Mouse (Mus musculus) hindbrain, embryonic 14.5 days (tissue): ENCODE results near the gene Trp53i11. TPM values are rescaled to one million over a fixed set of nuclear protein-coding genes. Genes with fewer than 3 reads are reported as not detected.
A peak's percentile ranks its signal among the peaks of the same experiment; 100 is the strongest.

Experiments
- ATAC-seq: fragments of 200-750 bp; cut with Nextera tagmentation; 2 replicates; pipeline ENCODE4 v1.8.0; 2017; ENCODE audit warnings: moderate number of reproducible peaks, mild to moderate bottlenecking, moderate TSS enrichment, moderate library complexity; ENCODE audit not compliant: low FRiP score
- DNase-seq: peaks from one replicate; pipeline ENCODE4 v3.0.0-alpha.2; 2015; ENCODE audit warnings: low spot score
- H3K27ac ChIP-seq: fragments of 300-500 bp; sonication (generic); 2 replicates; pipeline ENCODE4 v1.5.1; 2014; ENCODE audit warnings: mild to moderate bottlenecking, moderate library complexity
- H3K27me3 ChIP-seq: fragments of 300-500 bp; sonication (generic); 2 replicates; pipeline ENCODE4 v1.6.1; 2014; ENCODE audit warnings: mild to moderate bottlenecking, low read length, mixed read lengths; ENCODE audit not compliant: control insufficient read depth, insufficient read depth
- H3K36me3 ChIP-seq: fragments of 300-500 bp; sonication (generic); replicated peaks from 2 replicates; pipeline ENCODE4 v1.6.1; 2014; ENCODE audit not compliant: control insufficient read depth, insufficient read depth
- H3K4me1 ChIP-seq: fragments of 300-500 bp; sonication (generic); replicated peaks from 2 replicates; pipeline ENCODE4 v1.6.1; 2014; ENCODE audit warnings: antibody characterized with exemption, low read length, mixed read lengths; ENCODE audit not compliant: control insufficient read depth, insufficient read depth
- H3K4me2 ChIP-seq: fragments of 300-500 bp; sonication (generic); replicated peaks from 2 replicates; pipeline ENCODE4 v1.6.1; 2014; ENCODE audit warnings: mild to moderate bottlenecking, moderate library complexity
- H3K4me3 ChIP-seq: fragments of 300-500 bp; sonication (generic); replicated peaks from 2 replicates; pipeline ENCODE4 v1.5.1; 2014; ENCODE audit warnings: mild to moderate bottlenecking, low read length
- H3K9ac ChIP-seq: fragments of 300-500 bp; sonication (generic); 2 replicates; pipeline ENCODE4 v1.6.1; 2014
- H3K9me3 ChIP-seq: fragments of 300-500 bp; sonication (generic); 2 replicates; pipeline ENCODE4 v1.6.1; 2016; ENCODE audit warnings: low read length; ENCODE audit not compliant: control insufficient read depth
- WGBS: fragments of 180-500 bp; shearing (Covaris S2); extraction: QIAGEN DNeasy Blood & Tissue Kit; methylation state at CpG from one replicate; pipeline ENCODE4 v1.1.7; 2014; 5-methylcytosine and 5-hydroxymethylcytosine counted together
- polyA plus RNA-seq: library from polyadenylated mRNA; unstranded; fragments of >200 nt; fragmentation: Nextera tagmentation; extraction: Ambion mirVana; gene quantifications from 2 replicates; pipeline ENCODE4 v1.2.1, GENCODE M21; 2014

The Trp53i11 gene
- polyA plus RNA-seq, 1 experiment from 2014 or later = 99.4 TPM

DNA sequence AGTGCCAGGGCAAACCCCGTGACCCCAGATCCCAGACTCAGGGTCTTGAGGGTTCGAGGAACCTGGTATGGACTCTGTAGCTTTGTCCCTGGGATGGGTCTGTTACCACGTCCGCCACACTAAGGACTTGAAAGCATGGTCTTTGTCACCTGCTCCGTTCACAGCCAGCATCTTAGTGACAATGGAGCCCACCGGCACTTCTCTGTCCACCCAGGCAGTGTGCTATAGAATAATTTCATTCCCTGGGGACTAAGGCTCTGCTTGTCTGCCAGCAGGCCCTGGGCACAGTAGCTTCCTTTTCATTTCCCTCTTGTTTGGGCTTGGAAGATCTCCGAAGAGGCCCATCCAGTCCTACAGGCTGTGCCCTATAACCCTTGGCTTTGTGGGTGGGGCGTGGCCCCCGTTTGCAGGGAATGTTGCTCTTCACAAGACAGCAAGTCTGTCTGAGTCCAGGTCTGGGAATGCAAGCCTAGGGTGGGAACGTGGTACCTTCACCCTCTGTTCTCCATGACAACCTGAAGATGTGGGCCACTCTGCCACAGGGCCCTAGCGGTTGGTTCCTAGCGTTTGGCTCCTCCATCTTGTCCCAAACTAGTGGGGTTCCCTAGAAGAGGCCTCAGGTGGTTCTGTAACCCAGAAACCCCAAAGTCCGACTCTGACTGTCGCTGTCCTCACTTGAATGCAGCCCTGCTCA is 4.3 kb downstream of the Trp53i11 start:
- H3K4me1 ChIP-seq = peaks cover 60% of the 10 kb centered on the region
- 39% methylated on average over 14 of the region's 14 CpGs for WGBS
- H3K9me3 ChIP-seq = no peaks in the 10 kb centered on the region
- no peak for DNase-seq
- H3K4me3 ChIP-seq = peak overlapping the region; percentile 9; the same call in 1 of the 2 replicates
- H3K27ac ChIP-seq = peak overlapping the region; percentile 66
- ATAC-seq = no peak
- no peaks in the 10 kb centered on the region for H3K36me3 ChIP-seq
- peak overlapping the region; percentile 61 for H3K9ac ChIP-seq
- H3K27me3 ChIP-seq = no peaks in the 10 kb centered on the region
- H3K4me2 ChIP-seq = peak overlapping the region; percentile 85

DNA sequence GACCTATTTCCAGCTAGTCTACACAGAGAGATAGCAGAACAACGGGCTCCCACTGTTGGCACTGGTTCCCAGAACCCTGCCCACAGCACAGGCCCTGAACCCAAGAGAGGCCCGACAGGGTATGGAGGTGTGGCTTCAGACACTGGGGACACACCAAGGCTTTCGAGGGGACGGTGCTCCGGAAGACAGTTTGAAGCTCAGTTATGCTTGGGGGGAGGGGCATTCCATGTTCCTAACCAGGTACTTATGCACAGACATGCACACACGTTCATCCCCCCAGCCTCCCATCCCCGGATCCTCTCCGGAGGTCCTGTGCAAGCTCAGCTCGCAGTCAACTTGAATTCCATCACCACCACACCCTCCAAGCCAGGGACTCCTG is 4.8 kb downstream of the Trp53i11 start:
- Histone ChIP-seq H3K4me2 (peak overlapping the region; percentile 85), H3K9me3 (no peaks in the 10 kb centered on the region), H3K27ac (peak overlapping the region; percentile 66), H3K27me3 (no peaks in the 10 kb centered on the region), H3K9ac (peak overlapping the region; percentile 35; the same call in 1 of the 2 replicates), H3K36me3 (no peaks in the 10 kb centered on the region), H3K4me1 (peaks cover 60% of the 10 kb centered on the region), H3K4me3 (no peak overlapping the region)
- DNase-seq (no peak), ATAC-seq (no peak)
- WGBS = 30% methylated on average over 9 of the region's 9 CpGs

DNA sequence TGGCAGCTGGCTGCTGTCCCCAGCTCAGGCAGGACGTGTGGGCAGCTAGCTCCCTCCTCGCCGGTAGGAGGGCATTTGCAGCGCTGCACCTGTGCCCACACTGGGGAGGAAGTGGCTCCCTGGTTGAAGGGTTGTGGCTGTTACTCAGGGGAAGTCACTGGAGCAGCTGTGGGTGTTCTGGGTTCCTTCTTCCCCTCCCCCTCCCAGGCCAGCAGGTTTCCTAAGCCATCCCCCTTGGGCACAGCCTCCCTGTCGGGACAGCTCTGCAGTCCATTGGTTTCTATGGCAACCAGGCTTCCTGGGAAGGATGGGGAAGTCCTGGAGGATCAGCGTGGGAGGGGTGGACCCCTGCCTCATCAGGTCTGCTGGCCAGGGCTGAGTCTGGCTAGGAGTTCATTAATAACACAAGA is 5.3 kb downstream of the Trp53i11 start:
- Histone ChIP-seq H3K36me3 (peaks cover 5% of the 10 kb centered on the region), H3K9ac (peak overlapping the region; percentile 35; the same call in 1 of the 2 replicates), H3K9me3 (no peaks in the 10 kb centered on the region), H3K4me2 (peak overlapping the region; percentile 85), H3K4me1 (peaks cover 60% of the 10 kb centered on the region), H3K27me3 (no peaks in the 10 kb centered on the region), H3K27ac (peak overlapping the region; percentile 66), H3K4me3 (no peak overlapping the region)
- DNase-seq (no peak), ATAC-seq (peak; percentile 14; the same call in 1 of the 2 replicates)
- under 1% methylated on average over 6 of the region's 6 CpGs for WGBS

DNA sequence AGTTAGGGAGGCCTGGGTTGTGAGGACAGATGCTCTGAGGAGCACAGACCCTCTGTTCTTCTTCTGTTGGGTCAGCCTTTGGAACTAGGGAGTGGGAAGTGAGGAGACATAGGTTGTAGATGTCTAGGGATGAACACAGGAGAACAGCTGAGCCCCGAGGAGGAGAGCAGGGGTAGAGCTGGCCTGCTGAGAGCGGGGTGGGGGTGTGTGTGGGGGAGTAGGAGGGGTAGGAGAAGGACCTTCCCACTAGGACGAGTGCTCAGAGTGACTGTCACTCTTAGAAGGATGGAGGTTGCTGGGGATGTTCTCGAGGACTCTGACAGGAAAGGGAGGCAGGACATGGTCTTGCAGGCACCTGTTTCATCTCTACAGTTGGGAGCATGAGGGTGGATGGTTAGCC is 6.5 kb downstream of the Trp53i11 start:
- Histone ChIP-seq H3K9me3 (no peaks in the 10 kb centered on the region), H3K9ac (no peak overlapping the region), H3K27ac (no peak overlapping the region), H3K36me3 (peaks cover 13% of the 10 kb centered on the region), H3K4me3 (no peak overlapping the region), H3K4me2 (no peak overlapping the region), H3K27me3 (no peaks in the 10 kb centered on the region), H3K4me1 (peaks cover 60% of the 10 kb centered on the region)
- WGBS = 49% methylated on average over 4 of the region's 4 CpGs
- DNase-seq = no peak
- ATAC-seq = no peak

DNA sequence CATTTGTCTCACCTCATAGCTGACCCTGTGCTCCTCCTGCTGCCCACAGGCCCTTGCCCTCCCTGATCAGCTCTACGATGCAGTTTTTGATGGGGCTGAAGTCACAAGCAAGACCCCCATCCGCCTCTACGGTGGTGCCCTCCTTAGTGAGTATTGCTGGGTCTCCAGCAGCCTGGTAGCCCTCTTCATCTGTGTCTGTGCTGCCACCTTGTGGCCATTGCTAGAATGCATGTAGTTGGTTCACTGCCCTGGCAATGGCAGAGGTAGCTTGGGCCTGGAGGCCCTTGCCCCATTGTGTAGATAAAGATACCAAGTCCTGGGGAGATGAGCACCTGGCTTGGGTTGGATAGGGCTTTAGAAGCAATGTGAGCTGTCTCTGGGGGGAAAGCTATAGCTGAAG is 11.5 kb downstream of the Trp53i11 start:
- H3K27me3 ChIP-seq = no peaks in the 10 kb centered on the region
- H3K9ac ChIP-seq = no peak overlapping the region
- no peak overlapping the region for H3K4me2 ChIP-seq
- WGBS = 14% methylated on average over 3 of the region's 3 CpGs
- H3K27ac ChIP-seq = no peak overlapping the region
- H3K4me1 ChIP-seq = peaks cover 14% of the 10 kb centered on the region
- H3K36me3 ChIP-seq = peaks cover 54% of the 10 kb centered on the region
- DNase-seq (peak; percentile 97), ATAC-seq (peak; percentile 62)
- no peaks in the 10 kb centered on the region for H3K9me3 ChIP-seq
- H3K4me3 ChIP-seq = no peak overlapping the region

DNA sequence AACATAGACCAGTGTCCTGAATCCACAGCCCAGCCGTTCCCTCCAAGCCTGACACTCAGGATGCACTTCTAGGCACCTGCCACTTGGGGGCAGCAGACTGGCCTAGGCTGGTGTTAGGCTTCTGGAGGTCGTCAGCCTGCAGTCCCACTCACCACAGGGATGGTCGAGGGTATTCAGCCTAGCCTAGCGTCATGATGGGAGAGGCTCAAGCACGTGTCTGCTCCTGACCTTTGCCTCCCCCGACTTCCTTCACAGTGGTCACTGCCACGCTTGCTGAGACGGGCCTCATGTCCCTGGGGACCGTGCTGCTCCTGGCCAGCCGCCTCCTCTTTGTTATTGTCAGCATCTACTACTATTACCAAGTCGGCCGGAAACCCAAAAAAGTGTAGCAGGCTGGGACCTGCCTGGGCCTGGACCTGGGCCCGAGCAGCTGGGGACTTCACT is 12.2 kb downstream of the Trp53i11 start:
- no peaks in the 10 kb centered on the region for H3K9me3 ChIP-seq
- peaks cover 7% of the 10 kb centered on the region for H3K4me1 ChIP-seq
- 31% methylated on average over 13 of the region's 13 CpGs for WGBS
- no peaks in the 10 kb centered on the region for H3K27me3 ChIP-seq
- peaks cover 54% of the 10 kb centered on the region for H3K36me3 ChIP-seq
- ATAC-seq (no peak), DNase-seq (peak; percentile 66)
- no peak overlapping the region for H3K4me2 ChIP-seq
- H3K9ac ChIP-seq = no peak overlapping the region
- H3K27ac ChIP-seq = no peak overlapping the region
- H3K4me3 ChIP-seq = no peak overlapping the region

DNA sequence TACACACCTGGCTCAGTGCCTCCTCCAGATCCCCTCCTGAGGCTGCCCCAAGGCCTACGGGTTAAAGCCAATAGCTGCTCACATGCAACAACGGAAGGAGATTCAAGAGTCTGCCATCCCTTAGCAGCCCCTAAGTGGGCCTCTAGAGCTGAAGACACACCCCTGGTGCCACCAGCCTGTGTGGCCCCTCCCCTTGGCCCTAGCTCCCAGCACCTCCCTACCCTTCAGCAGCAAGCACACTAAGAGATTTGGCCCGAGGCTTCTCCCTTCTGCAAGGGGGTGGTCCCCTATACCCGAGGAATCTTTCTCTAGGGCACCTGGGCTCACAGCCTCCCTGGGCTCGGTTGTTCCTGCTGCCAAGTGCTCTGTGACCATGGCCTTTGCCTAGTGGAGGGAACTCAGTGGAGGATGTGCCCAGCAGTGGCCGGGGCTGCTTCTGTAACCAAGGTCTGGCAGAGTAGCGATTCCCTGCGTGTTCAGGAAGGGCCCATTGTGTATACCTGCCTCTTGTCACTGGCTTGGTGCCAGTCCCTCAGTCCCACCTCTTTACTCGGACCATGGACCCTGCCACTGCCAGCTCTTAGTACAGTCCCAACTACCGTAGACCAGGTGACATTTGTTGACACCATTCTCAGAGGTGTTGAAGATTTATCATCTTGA is 13.5 kb downstream of the Trp53i11 start:
- Histone ChIP-seq H3K9ac (no peak overlapping the region), H3K9me3 (no peaks in the 10 kb centered on the region), H3K36me3 (peaks cover 54% of the 10 kb centered on the region), H3K4me3 (no peak overlapping the region), H3K27me3 (no peaks in the 10 kb centered on the region), H3K27ac (no peak overlapping the region), H3K4me2 (no peak overlapping the region), H3K4me1 (peaks cover 3% of the 10 kb centered on the region; the same call in 1 of the 2 replicates)
- ATAC-seq (no peak), DNase-seq (no peak)
- 73% methylated on average over 10 of the region's 10 CpGs for WGBS

DNA sequence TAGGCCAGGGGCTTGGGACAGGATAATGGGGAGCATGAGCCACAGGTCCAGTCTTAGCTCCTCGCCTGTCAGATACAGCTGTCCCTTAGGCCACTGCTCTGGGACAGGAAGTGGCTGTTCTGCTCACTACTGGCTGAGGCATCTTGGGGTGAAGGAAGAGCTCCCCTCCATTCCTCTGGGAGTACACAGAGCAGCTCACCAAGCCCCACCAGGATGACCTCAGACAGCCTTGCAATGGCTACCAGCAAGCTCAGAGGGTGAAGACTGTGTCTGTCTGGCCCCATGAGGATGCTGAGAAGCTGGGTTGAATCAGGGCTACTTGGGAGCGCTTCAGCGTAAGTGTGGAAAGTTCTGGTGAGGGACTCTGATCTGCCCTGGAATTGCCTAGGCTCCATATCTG is 14.6 kb downstream of the Trp53i11 start:
- 86% methylated on average over 3 of the region's 3 CpGs for WGBS
- no peak for DNase-seq
- no peak overlapping the region for H3K27ac ChIP-seq

DNA sequence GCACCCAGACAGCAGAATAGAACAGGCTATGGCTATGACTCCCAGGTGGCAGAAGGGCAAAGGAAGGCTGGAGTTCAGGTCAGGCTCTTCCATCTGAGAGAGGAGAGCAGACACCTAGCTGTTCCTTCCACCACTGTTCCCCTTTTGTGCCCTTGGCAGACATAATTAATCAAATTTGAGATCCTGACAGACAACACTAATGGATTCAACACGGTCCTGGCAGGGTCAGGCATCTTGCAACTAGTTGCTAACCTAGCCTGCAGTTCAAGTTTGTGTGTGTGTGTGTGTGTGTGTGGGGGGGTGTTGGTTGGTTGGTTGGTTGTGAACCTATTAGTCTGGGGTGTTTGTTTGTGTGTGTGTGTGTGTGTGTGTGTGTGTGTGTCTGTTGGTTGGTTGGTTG is 15.4 kb downstream of the Trp53i11 start:
- WGBS = 23% methylated on average over 1 of the region's 1 CpGs
- Histone ChIP-seq H3K9me3 (no peaks in the 10 kb centered on the region), H3K36me3 (peaks cover 62% of the 10 kb centered on the region), H3K27me3 (no peaks in the 10 kb centered on the region), H3K9ac (no peak overlapping the region), H3K4me1 (peaks cover 3% of the 10 kb centered on the region; the same call in 1 of the 2 replicates), H3K4me2 (no peak overlapping the region), H3K4me3 (no peak overlapping the region), H3K27ac (no peak overlapping the region)
- no peak for DNase-seq
- ATAC-seq = no peak

More for the DNA sequence above, 14.6 kb downstream of the Trp53i11 start:
- H3K36me3 ChIP-seq = peaks cover 61% of the 10 kb centered on the region
- peaks cover 3% of the 10 kb centered on the region; the same call in 1 of the 2 replicates for H3K4me1 ChIP-seq
- H3K4me3 ChIP-seq = no peak overlapping the region
- ATAC-seq = no peak
- no peaks in the 10 kb centered on the region for H3K27me3 ChIP-seq
- H3K4me2 ChIP-seq = no peak overlapping the region
- no peak overlapping the region for H3K9ac ChIP-seq
- H3K9me3 ChIP-seq = no peaks in the 10 kb centered on the region
